ENCODE assay signal across 25 mouse cellular contexts in the genomic region with DNA sequence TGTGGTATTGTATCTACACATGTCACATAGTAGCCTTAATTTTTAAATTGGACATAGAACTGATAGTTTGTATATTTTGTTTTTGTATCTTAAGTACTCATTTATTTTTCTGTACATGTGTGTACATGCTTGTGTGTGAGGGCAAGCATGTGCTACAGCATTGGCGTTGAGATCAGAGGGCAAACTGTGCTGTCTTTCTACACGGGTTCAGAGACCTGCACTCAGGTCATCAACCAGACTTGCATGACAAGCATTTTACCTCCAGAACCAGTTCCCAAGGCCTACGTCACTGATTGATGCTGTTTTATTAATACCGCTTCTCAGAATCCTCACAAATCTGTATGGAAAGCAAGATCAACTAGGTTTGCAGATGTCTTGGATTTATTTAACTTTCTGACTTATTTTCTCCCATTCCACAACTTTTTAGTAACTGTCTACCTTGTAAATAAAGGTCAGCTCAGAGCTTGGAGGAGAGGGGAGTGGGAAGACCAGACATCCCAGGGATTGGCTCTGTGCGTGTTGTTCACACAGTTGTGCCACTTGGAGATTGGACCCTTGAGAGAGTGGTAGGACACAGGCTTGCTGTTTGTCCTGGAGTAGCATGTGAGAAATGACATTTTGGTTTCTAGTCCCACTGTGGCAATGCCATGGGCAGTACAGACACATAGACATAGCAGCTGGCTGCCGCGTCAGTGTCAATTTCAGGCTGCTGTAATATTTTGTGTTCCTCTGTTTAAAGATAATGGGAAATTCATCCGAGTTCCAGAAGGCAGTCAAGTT. TPM values are rescaled to one million over a fixed set of nuclear protein-coding genes. Genes with fewer than 3 reads are reported as not detected.
DNase-seq lines count a peak whose midpoint lies in the region; ATAC-seq and TF ChIP-seq lines count a peak whose summit lies in the region.
"Had no signal": no experiment of that assay in that cellular context is flagged by ENCODE, and none has a peak within 500 bp of the region (broad histone marks: within the 10 kb centered on the region; RNA-seq: fewer than 3 reads in every experiment).

No protein-coding gene starts in this region.

- no peak overlapping the region for H3K4me2 ChIP-seq in heart, embryonic 11.5 days
- H3K4me2 ChIP-seq in liver, postnatal 0 days (ENCODE audit: low read depth, low read length), result no peak overlapping the region
- H3K4me2 ChIP-seq: embryonic facial prominence, embryonic 13.5 days; embryonic facial prominence, embryonic 15.5 days; forebrain, embryonic 12.5 days had no signal

- peaks cover 14% of the 10 kb centered on the region; the same call in 1 of the 2 replicates for H3K79me2 ChIP-seq in liver, adult 2 months (ENCODE audit: control insufficient read depth, insufficient read depth, low read length)

- no peak overlapping the region for H3K9ac ChIP-seq in heart, embryonic 11.5 days (ENCODE audit: low read depth, low read length)
- no peak overlapping the region for H3K9ac ChIP-seq in liver, adult 2 months (ENCODE audit: low read depth, low read length)
- no peak overlapping the region for H3K9ac ChIP-seq in liver, postnatal 0 days (replicated peaks)
- H3K9ac ChIP-seq: embryonic facial prominence, embryonic 13.5 days; embryonic facial prominence, embryonic 15.5 days; forebrain, embryonic 12.5 days had no signal

- TF ChIP-seq EP300 in liver, postnatal 0 days (IDR thresholded peaks at IDR 0.05; ENCODE audit: low read depth), result no peak

- H3K9me3 ChIP-seq in heart, embryonic 11.5 days (replicated peaks; ENCODE audit: control insufficient read depth, low read length), result no peaks in the 10 kb centered on the region
- H3K9me3 ChIP-seq in liver, postnatal 0 days (ENCODE audit: low read length), result no peaks in the 10 kb centered on the region
- H3K9me3 ChIP-seq: embryonic facial prominence, embryonic 13.5 days; embryonic facial prominence, embryonic 15.5 days; forebrain, embryonic 10.5 days; forebrain, embryonic 12.5 days had no signal

- no peak for ATAC-seq in heart, embryonic 11.5 days (replicated peaks; ENCODE audit: insufficient number of reproducible peaks, low FRiP score, low TSS enrichment)
- ATAC-seq in liver, postnatal 0 days, result no peak
- ATAC-seq: CD4-positive, CD25-positive, alpha-beta regulatory T cell, adult 4 months; forebrain, embryonic 14.5 days; forebrain, embryonic 16.5 days had no signal

- TF ChIP-seq CTCF in liver, adult 2 months (IDR thresholded peaks at IDR 0.05; ENCODE audit: low read depth, low read length), result no peak
- TF ChIP-seq CTCF in liver, postnatal 0 days (IDR thresholded peaks at IDR 0.05; ENCODE audit: low read depth), result no peak

- H3K4me3 ChIP-seq in heart, embryonic 11.5 days (ENCODE audit: low read depth, low read length), result no peak overlapping the region
- no peak overlapping the region for H3K4me3 ChIP-seq in liver, adult 2 months (ENCODE audit: insufficient read depth, low read depth, low read length)
- no peak overlapping the region for H3K4me3 ChIP-seq in liver, postnatal 0 days (ENCODE audit: low read depth, low read length)
- H3K4me3 ChIP-seq: embryonic facial prominence, embryonic 13.5 days; embryonic facial prominence, embryonic 15.5 days; erythroblast, embryonic 14.5 days; forebrain, embryonic 10.5 days; forebrain, embryonic 12.5 days had no signal

- 89% methylated on average over 8 of the region's 8 CpGs for WGBS in heart, embryonic 11.5 days (ENCODE audit: insufficient replicate concordance)
- WGBS in liver, adult 2 months, result 64% methylated on average over 8 of the region's 8 CpGs
- 89% methylated on average over 8 of the region's 8 CpGs for WGBS in liver, postnatal 0 days (ENCODE audit: insufficient replicate concordance)

- TF ChIP-seq POLR2A in liver, adult 2 months (IDR thresholded peaks at IDR 0.05; ENCODE audit: extremely low read depth, insufficient read depth, low read length), result no peak

- H3K4me1 ChIP-seq in heart, embryonic 11.5 days (ENCODE audit: control insufficient read depth, insufficient read depth, low read length), result no peaks in the 10 kb centered on the region
- peaks cover 8% of the 10 kb centered on the region for H3K4me1 ChIP-seq in liver, adult 2 months (ENCODE audit: control insufficient read depth, insufficient read depth, low read length)
- H3K4me1 ChIP-seq in liver, postnatal 0 days (ENCODE audit: insufficient read depth), result peaks cover 12% of the 10 kb centered on the region
- H3K4me1 ChIP-seq: forebrain, embryonic 10.5 days; forebrain, embryonic 12.5 days had no signal

- peak; percentile 82 for DNase-seq in heart, adult 11 months
- peak; percentile 77 for DNase-seq in liver, adult 2 months (ENCODE audit: extremely low read depth, low read depth, low spot score)
- DNase-seq in liver, postnatal 0 days, result no peak
- peak; percentile 10 for DNase-seq in thymus, postnatal 4 days
- DNase-seq in thymus, postnatal 10 days (ENCODE audit: low spot score in 2 of 2), result no peak
- DNase-seq: adrenal gland, adult 2 months; adrenal gland, postnatal 10 days; adrenal gland, postnatal 25 days; B cell, adult 2 months; cerebellum, adult 11 months; cerebellum, adult 18-20 months; cerebellum, adult 8-10 months; cerebellum, adult 9-11 months; cerebellum, postnatal 14 days; cerebellum, postnatal 36 days; embryo, embryonic 11 days had no signal

- no peaks in the 10 kb centered on the region for H3K27me3 ChIP-seq in heart, embryonic 11.5 days (ENCODE audit: control insufficient read depth, insufficient read depth, low read length)
- H3K27me3 ChIP-seq in liver, adult 2 months (ENCODE audit: control insufficient read depth, insufficient read depth, low read length), result no peaks in the 10 kb centered on the region
- no peaks in the 10 kb centered on the region for H3K27me3 ChIP-seq in liver, postnatal 0 days (ENCODE audit: insufficient read depth, low read length)
- H3K27me3 ChIP-seq: embryonic facial prominence, embryonic 13.5 days; embryonic facial prominence, embryonic 15.5 days; forebrain, embryonic 12.5 days had no signal

- no peak overlapping the region for H3K27ac ChIP-seq in heart, embryonic 11.5 days (ENCODE audit: low read depth, low read length)
- no peak overlapping the region for H3K27ac ChIP-seq in liver, adult 2 months (replicated peaks; ENCODE audit: insufficient read depth, low read depth, low read length)
- H3K27ac ChIP-seq in liver, postnatal 0 days (ENCODE audit: low read depth), result no peak overlapping the region
- H3K27ac ChIP-seq: embryonic facial prominence, embryonic 13.5 days; embryonic facial prominence, embryonic 15.5 days; forebrain, embryonic 10.5 days; forebrain, embryonic 12.5 days had no signal

- H3K36me3 ChIP-seq in heart, embryonic 11.5 days (ENCODE audit: control insufficient read depth, insufficient read depth, low read length), result peaks cover 6% of the 10 kb centered on the region
- H3K36me3 ChIP-seq in liver, adult 2 months (ENCODE audit: control insufficient read depth, insufficient read depth, low read length), result peaks cover 60% of the 10 kb centered on the region
- H3K36me3 ChIP-seq in liver, postnatal 0 days (replicated peaks; ENCODE audit: insufficient read depth, low read length), result peaks cover 34% of the 10 kb centered on the region

RNA-seq across cellular contexts. Expression of a gene that starts 12.6 kb away (rescaled TPM):
- polyA plus RNA-seq in heart, embryonic 11.5 days (2014; fragmentation: Nextera tagmentation; extraction: Ambion mirVana), result 18.6 and 19.4 TPM in 2 replicates
- 102 and 109 TPM in 2 replicates for total RNA-seq in liver, adult 2 months (2014; rRNA removed)
- 58.3 and 63.1 TPM in 2 replicates for polyA plus RNA-seq in liver, adult 2 months (2012; rRNA removed)
- 23.1 and 25.7 TPM in 2 replicates for polyA plus RNA-seq in liver, postnatal 0 days (2015; fragmentation: Nextera tagmentation; extraction: Ambion mirVana)

RNA-seq across cellular contexts. Expression of a gene that starts 58.2 kb away (rescaled TPM):
- 68.4 and 79.3 TPM in 2 replicates for polyA plus RNA-seq in heart, embryonic 11.5 days (2014; fragmentation: Nextera tagmentation; extraction: Ambion mirVana)
- 24.2 and 27.7 TPM in 2 replicates for total RNA-seq in liver, adult 2 months (2014; rRNA removed)
- polyA plus RNA-seq in liver, adult 2 months (2012; rRNA removed), result 8.9 and 10.3 TPM in 2 replicates
- 33.2 and 34.5 TPM in 2 replicates for polyA plus RNA-seq in liver, postnatal 0 days (2015; fragmentation: Nextera tagmentation; extraction: Ambion mirVana)

Comparison
In these comparisons a context has a peak if more than half of its experiments do, and no peak if none do; other contexts are left out.
1. DNase-seq: peak in heart, adult 11 months (single experiment), liver, adult 2 months (single experiment) and thymus, postnatal 4 days (single experiment); none in liver, postnatal 0 days (single experiment) and thymus, postnatal 10 days (0 of 2).